Mouse (Mus musculus) hindbrain, embryonic 15.5 days (tissue): Measurements from ENCODE around the gene Gm20388. TPM values are rescaled to one million over a fixed set of nuclear protein-coding genes. Genes with fewer than 3 reads are reported as not detected.

ENCODE experiments used
- ATAC-seq: fragments of 200-750 bp; cut with Nextera tagmentation; 2 replicates; pipeline ENCODE4 v1.8.0; 2017; ENCODE audit warnings: low read depth, moderate number of reproducible peaks, moderate TSS enrichment; ENCODE audit not compliant: low FRiP score
- H3K27ac ChIP-seq: fragments of 300-500 bp; sonication (generic); replicated peaks from 2 replicates; pipeline ENCODE4 v1.5.1; 2015; ENCODE audit warnings: mild to moderate bottlenecking, inconsistent platforms
- H3K27me3 ChIP-seq: fragments of 300-500 bp; sonication (generic); 2 replicates; pipeline ENCODE4 v1.6.1; 2015; ENCODE audit warnings: control low read depth, inconsistent platforms
- H3K36me3 ChIP-seq: fragments of 300-500 bp; sonication (generic); 2 replicates; pipeline ENCODE4 v1.6.1; 2015; ENCODE audit warnings: control low read depth, inconsistent platforms
- H3K4me1 ChIP-seq: fragments of 300-500 bp; sonication (generic); replicated peaks from 2 replicates; pipeline ENCODE4 v1.6.1; 2015; ENCODE audit warnings: control low read depth, inconsistent platforms
- H3K4me2 ChIP-seq: fragments of 300-500 bp; sonication (generic); 2 replicates; pipeline ENCODE4 v1.6.1; 2015; ENCODE audit warnings: moderate library complexity, mild to moderate bottlenecking, inconsistent platforms
- H3K4me3 ChIP-seq: fragments of 300-500 bp; sonication (generic); 2 replicates; pipeline ENCODE4 v1.5.1; 2015; ENCODE audit warnings: mild to moderate bottlenecking, inconsistent platforms
- H3K9ac ChIP-seq: fragments of 300-500 bp; sonication (generic); 2 replicates; pipeline ENCODE4 v1.6.1; 2015; ENCODE audit warnings: inconsistent platforms
- H3K9me3 ChIP-seq: fragments of 300-500 bp; sonication (generic); 2 replicates; pipeline ENCODE4 v1.6.1; 2016; ENCODE audit warnings: control low read depth, inconsistent platforms
- WGBS: fragments of 180-500 bp; shearing (Covaris S2); methylation state at CpG from one replicate; pipeline ENCODE4 v1.1.7; 2015; 5-methylcytosine and 5-hydroxymethylcytosine counted together
- polyA plus RNA-seq: library from polyadenylated mRNA; unstranded; fragments of >200 nt; fragmentation: Nextera tagmentation; extraction: Ambion mirVana; gene quantifications from 2 replicates; pipeline ENCODE4 v1.2.1, GENCODE M21; 2015

Gm20388 gene
- polyA plus RNA-seq, 1 experiment from 2014 or later, result 5.4 TPM

DNA sequence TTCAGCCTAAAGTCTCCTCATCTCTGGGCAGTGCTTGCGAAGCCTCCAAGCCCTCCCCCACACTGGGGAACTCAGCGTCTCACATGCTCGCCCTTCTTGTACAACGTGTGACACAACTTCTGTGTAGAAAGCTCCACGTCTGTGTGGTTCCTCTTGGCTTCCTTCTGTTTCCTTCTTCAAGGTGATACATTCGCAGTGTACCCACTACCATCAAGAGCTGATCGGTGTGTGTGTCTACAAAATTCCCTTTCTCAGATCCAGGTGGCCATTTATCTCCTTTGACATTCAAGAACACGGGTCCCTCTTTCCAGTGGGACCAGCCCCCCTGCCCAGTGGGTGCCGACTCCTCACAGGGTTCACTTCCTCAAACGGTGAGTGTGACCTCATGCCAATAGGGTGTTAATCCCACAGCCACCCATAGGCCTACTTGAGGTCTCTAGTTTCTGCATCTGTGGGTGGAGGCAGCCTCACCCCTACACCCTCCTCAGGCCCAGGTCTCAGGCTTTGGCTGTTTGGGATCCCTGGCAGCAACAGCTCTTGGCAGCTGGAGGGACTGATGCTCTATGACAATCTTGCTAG is 2519.5 kb downstream of the Gm20388 start:
- no peak overlapping the region for H3K27ac ChIP-seq
- H3K4me2 ChIP-seq, result no peak overlapping the region
- H3K9ac ChIP-seq, result no peak overlapping the region
- peaks cover 13% of the 10 kb centered on the region for H3K4me1 ChIP-seq
- no peak for ATAC-seq
- WGBS, result 83% methylated on average over 10 of the region's 10 CpGs
- H3K36me3 ChIP-seq, result peaks cover 16% of the 10 kb centered on the region
- H3K27me3 ChIP-seq, result 0 out of 2 replicates have a peak, but pooled peaks cover 2% of the 10 kb centered on the region
- H3K9me3 ChIP-seq, result no peaks in the 10 kb centered on the region
- no peak overlapping the region for H3K4me3 ChIP-seq

- peaks cover 21% of the 10 kb centered on the region for H3K36me3 ChIP-seq
- 0 out of 2 replicates have a peak, but pooled peaks cover 2% of the 10 kb centered on the region for H3K27me3 ChIP-seq
- WGBS, result 66% methylated on average over 3 of the region's 3 CpGs
- H3K4me1 ChIP-seq, result peaks cover 13% of the 10 kb centered on the region
- H3K4me3 ChIP-seq, result no peak overlapping the region
- no peak overlapping the region for H3K9ac ChIP-seq
- no peaks in the 10 kb centered on the region for H3K9me3 ChIP-seq
- no peak for ATAC-seq
- no peak overlapping the region for H3K27ac ChIP-seq
- H3K4me2 ChIP-seq, result no peak overlapping the region
These were observed 2520.0 kb downstream of the Gm20388 start for GRCm38 (mm10) chr8:122430646-122431045.

- Histone ChIP-seq H3K4me1 (peaks cover 13% of the 10 kb centered on the region), H3K4me2 (peak overlapping the region; percentile 58), H3K9me3 (no peaks in the 10 kb centered on the region), H3K27me3 (0 out of 2 replicates have a peak, but pooled peaks cover 2% of the 10 kb centered on the region), H3K9ac (peak overlapping the region; percentile 32; the same call in 1 of the 2 replicates), H3K4me3 (peak overlapping the region; percentile 29), H3K36me3 (peaks cover 32% of the 10 kb centered on the region), H3K27ac (no peak overlapping the region)
- no peak for ATAC-seq
- WGBS, result 39% methylated on average over 18 of the region's 18 CpGs
These were observed 2521.2 kb downstream of the Gm20388 start for GRCm38 (mm10) chr8:122431694-122432442.

GRCm38 (mm10) chr8:122432443-122433268 is 2522.0 kb downstream of the Gm20388 start, which contains the start of gene Cyba:
Gene Cyba (minus strand): TSS chr8:122432930.
- 0 out of 2 replicates have a peak within 1 kb of the TSS, but pooled peaks have one; percentile 36 for H3K27ac ChIP-seq
- 0 out of 2 replicates have a peak, but pooled peaks cover 2% of the 10 kb centered on the region for H3K27me3 ChIP-seq
- H3K4me3 ChIP-seq, result peak within 1 kb of the TSS; percentile 29
- peaks cover 13% of the 10 kb centered on the region for H3K4me1 ChIP-seq
- peak within 1 kb of the TSS; percentile 32; the same call in 1 of the 2 replicates for H3K9ac ChIP-seq
- H3K4me2 ChIP-seq, result peak within 1 kb of the TSS; percentile 58
- WGBS, result 6% methylated on average over 45 of the region's 45 CpGs
- peak; percentile 76; the same call in 1 of the 2 replicates for ATAC-seq
- peaks cover 40% of the 10 kb centered on the region for H3K36me3 ChIP-seq
- no peaks in the 10 kb centered on the region for H3K9me3 ChIP-seq

DNA sequence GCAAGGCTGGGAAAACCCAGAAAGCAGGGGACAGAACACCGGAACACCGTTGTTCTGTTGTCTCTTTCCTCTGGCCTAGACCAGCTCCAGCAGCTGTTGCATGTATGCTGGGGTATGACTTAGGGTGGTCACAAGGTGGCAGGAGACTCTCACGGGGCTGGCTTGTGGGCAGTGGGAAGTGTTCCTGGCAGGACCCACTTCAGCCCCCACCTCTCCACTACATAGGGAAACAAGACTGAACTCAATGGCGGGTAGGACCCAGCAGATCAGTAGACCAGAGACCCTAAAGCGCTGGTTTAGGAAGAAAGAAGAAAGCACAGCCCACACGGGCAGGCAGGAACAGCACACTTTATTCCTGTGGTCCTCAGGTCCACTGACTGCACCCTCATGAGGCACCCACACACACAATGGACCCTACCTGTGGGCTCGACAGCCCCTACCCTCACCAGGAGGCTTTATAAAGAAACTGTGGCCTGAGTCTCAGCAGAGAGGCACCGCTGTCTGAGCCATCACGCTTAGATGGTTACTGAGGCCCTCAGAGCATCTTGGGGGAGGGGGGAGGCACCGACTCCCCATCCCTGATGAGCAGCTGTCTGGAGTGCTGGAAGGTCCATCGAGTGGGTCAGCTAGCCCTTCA is 2522.7 kb downstream of the Gm20388 start:
- H3K36me3 ChIP-seq, result peaks cover 46% of the 10 kb centered on the region
- no peaks in the 10 kb centered on the region for H3K9me3 ChIP-seq
- H3K27ac ChIP-seq, result no peak overlapping the region
- H3K4me1 ChIP-seq, result peaks cover 13% of the 10 kb centered on the region
- H3K4me2 ChIP-seq, result no peak overlapping the region
- 0 out of 2 replicates have a peak, but pooled peaks have one; percentile 16 for ATAC-seq
- 71% methylated on average over 10 of the region's 11 CpGs for WGBS
- 0 out of 2 replicates have a peak, but pooled peaks cover 2% of the 10 kb centered on the region for H3K27me3 ChIP-seq
- H3K9ac ChIP-seq, result no peak overlapping the region
- no peak overlapping the region for H3K4me3 ChIP-seq

- peaks cover 13% of the 10 kb centered on the region for H3K4me1 ChIP-seq
- no peaks in the 10 kb centered on the region for H3K9me3 ChIP-seq
- WGBS, result 93% methylated on average over 6 of the region's 6 CpGs
- H3K9ac ChIP-seq, result no peak overlapping the region
- 0 out of 2 replicates have a peak, but pooled peaks cover 2% of the 10 kb centered on the region for H3K27me3 ChIP-seq
- H3K36me3 ChIP-seq, result peaks cover 51% of the 10 kb centered on the region
- H3K4me3 ChIP-seq, result no peak overlapping the region
- H3K27ac ChIP-seq, result no peak overlapping the region
- no peak for ATAC-seq
- no peak overlapping the region for H3K4me2 ChIP-seq
These were observed 2524.7 kb downstream of the Gm20388 start for GRCm38 (mm10) chr8:122435375-122435774.

- no peak overlapping the region for H3K9ac ChIP-seq
- no peak for ATAC-seq
- no peak overlapping the region for H3K4me3 ChIP-seq
- H3K36me3 ChIP-seq, result peaks cover 51% of the 10 kb centered on the region
- no peak overlapping the region for H3K4me2 ChIP-seq
- 97% methylated on average over 9 of the region's 9 CpGs for WGBS
- no peaks in the 10 kb centered on the region for H3K9me3 ChIP-seq
- 0 out of 2 replicates have a peak, but pooled peaks cover 2% of the 10 kb centered on the region for H3K27me3 ChIP-seq
- H3K27ac ChIP-seq, result no peak overlapping the region
- peaks cover 14% of the 10 kb centered on the region for H3K4me1 ChIP-seq
These were observed 2525.5 kb downstream of the Gm20388 start for GRCm38 (mm10) chr8:122436146-122436545.

DNA sequence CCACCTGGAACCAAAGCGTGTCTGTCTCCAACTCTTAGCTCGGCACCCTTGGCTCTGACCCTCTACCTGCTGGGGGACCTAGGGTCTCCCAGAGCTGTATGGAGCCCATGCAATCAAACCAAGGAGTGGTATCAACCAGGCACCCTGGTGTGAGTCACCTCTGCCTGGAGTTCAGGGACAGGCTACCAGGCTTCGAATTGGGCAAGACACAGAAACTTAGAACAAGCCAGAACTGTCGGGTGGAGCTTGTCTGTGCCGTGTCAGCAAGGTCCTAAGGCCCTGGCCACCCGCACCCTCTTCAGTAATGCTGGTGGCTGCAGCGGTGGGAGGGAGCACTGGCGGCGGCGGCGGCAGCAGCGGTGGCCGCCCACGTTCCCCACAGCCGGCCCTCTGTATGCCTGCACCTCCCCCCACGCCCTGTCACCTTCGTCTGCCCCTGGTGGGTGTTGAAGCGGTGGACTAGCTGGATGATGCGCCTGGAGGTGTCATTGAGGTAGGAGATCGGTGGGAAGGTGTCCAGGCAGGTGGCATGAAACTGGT is 2526.0 kb downstream of the Gm20388 start:
- H3K4me3 ChIP-seq, result no peak overlapping the region
- no peak overlapping the region for H3K9ac ChIP-seq
- H3K36me3 ChIP-seq, result peaks cover 51% of the 10 kb centered on the region
- 0 out of 2 replicates have a peak, but pooled peaks cover 2% of the 10 kb centered on the region for H3K27me3 ChIP-seq
- H3K27ac ChIP-seq, result no peak overlapping the region
- no peaks in the 10 kb centered on the region for H3K9me3 ChIP-seq
- 83% methylated on average over 20 of the region's 20 CpGs for WGBS
- no peak overlapping the region for H3K4me2 ChIP-seq
- peaks cover 19% of the 10 kb centered on the region for H3K4me1 ChIP-seq
- no peak for ATAC-seq

DNA sequence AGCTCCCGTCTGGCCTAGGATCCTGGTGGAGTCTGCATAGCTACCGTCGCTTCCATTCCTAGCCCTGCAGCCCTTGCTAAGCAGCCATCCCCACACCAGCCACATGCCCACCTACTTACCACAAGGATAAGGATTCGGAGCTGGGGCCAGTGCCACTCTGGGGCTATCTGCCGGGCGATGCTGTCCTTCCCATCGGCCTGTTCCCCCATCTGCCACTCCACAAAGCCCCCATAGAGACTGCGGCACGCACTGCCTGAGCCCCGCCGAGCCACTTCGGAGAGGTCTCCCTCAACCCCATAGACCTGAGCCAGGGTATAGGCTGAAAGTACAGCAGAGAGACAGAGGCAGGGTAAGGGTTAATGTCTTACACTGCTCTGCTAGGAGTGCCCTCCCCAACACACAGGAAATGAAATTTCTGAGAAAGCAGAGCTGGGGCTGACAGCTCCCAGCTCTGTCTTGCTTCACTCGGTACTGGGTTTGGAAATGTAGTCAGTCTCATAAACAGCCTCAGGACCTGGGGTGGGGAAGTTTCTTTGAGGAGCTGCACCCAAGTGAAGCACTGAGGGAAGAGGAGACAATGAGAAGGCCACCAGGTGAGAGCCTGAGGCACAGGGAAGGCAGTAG is 2527.2 kb downstream of the Gm20388 start:
- ATAC-seq, result no peak
- no peak overlapping the region for H3K4me2 ChIP-seq
- no peak overlapping the region for H3K4me3 ChIP-seq
- peaks cover 51% of the 10 kb centered on the region for H3K36me3 ChIP-seq
- no peak overlapping the region for H3K27ac ChIP-seq
- 93% methylated on average over 13 of the region's 13 CpGs for WGBS
- H3K27me3 ChIP-seq, result 0 out of 2 replicates have a peak, but pooled peaks cover 2% of the 10 kb centered on the region
- H3K9me3 ChIP-seq, result no peaks in the 10 kb centered on the region
- H3K4me1 ChIP-seq, result peaks cover 20% of the 10 kb centered on the region
- no peak overlapping the region for H3K9ac ChIP-seq

DNA sequence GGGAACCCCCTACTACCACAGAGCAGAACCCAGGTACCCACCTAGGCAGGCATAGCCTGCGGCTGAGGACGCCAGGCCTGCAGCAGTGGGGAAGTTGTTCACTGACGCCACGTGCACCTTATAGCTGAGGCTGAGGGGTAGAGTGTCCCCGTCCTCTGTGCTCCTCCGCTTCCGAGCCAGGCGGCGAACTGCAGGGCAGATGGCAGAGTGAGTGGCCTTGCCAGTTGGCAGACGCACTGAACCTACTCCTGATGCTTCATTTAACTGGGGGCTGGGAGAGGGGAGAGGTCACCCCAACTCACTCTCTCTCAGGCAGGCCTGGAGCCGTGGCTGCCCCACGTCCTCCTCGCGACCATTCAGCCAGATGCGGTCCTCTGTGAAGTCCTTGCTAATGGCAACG is 2528.7 kb downstream of the Gm20388 start:
- ATAC-seq, result no peak
- 90% methylated on average over 16 of the region's 16 CpGs for WGBS
- H3K4me1 ChIP-seq, result peaks cover 18% of the 10 kb centered on the region
- H3K4me3 ChIP-seq, result no peak overlapping the region
- H3K27me3 ChIP-seq, result no peaks in the 10 kb centered on the region
- no peak overlapping the region for H3K4me2 ChIP-seq
- H3K9ac ChIP-seq, result no peak overlapping the region
- H3K36me3 ChIP-seq, result peaks cover 40% of the 10 kb centered on the region
- H3K9me3 ChIP-seq, result no peaks in the 10 kb centered on the region
- no peak overlapping the region for H3K27ac ChIP-seq

GRCm38 (mm10) chr8:122441326-122441725 is 2530.7 kb downstream of the Gm20388 start:
- Histone ChIP-seq H3K4me2 (no peak overlapping the region), H3K9me3 (no peaks in the 10 kb centered on the region), H3K27ac (no peak overlapping the region), H3K4me3 (no peak overlapping the region), H3K4me1 (peaks cover 36% of the 10 kb centered on the region), H3K9ac (no peak overlapping the region), H3K36me3 (peaks cover 25% of the 10 kb centered on the region), H3K27me3 (no peaks in the 10 kb centered on the region)
- no peak for ATAC-seq
- WGBS, result 100% methylated on average over 1 of the region's 1 CpGs
